Mouse (Mus musculus) spleen, adult 2 months (tissue): ENCODE data around the gene Tead4. TPM values are rescaled to one million over a fixed set of nuclear protein-coding genes. Genes with fewer than 3 reads are reported as not detected.

Source experiments
- DNase-seq, 2 experiments: peaks; one replicate each; pipeline versions ENCODE4 v3.0.0 to v3.0.0-alpha.2; 2012 to 2021; ENCODE audit warnings: low spot score in 2 of 2, low read depth in 1 of 2
- H3K27ac ChIP-seq: fragments of 200-500 bp; 2 replicates; pipeline ENCODE4 v1.5.1; 2012; ENCODE audit warnings: low read length, inconsistent platforms; ENCODE audit not compliant: insufficient read depth
- H3K27me3 ChIP-seq: fragments of 200-500 bp; 2 replicates; pipeline ENCODE4 v1.6.1; 2012; ENCODE audit warnings: mild to moderate bottlenecking, moderate library complexity, low read length, inconsistent platforms; ENCODE audit not compliant: control insufficient read depth, insufficient read depth
- H3K36me3 ChIP-seq: fragments of 200-500 bp; 2 replicates; pipeline ENCODE4 v1.6.1; 2012; ENCODE audit warnings: mild to moderate bottlenecking, low read length, inconsistent platforms; ENCODE audit not compliant: control insufficient read depth, insufficient read depth
- H3K4me1 ChIP-seq: fragments of 200-500 bp; 2 replicates; pipeline ENCODE4 v1.6.1; 2011; ENCODE audit warnings: inconsistent platforms; ENCODE audit not compliant: control insufficient read depth, insufficient read depth, insufficient read length
- H3K4me3 ChIP-seq: fragments of 200-500 bp; 2 replicates; pipeline ENCODE4 v1.5.1; 2011; ENCODE audit warnings: mild to moderate bottlenecking, inconsistent platforms; ENCODE audit not compliant: insufficient read depth, insufficient read length; ENCODE audit errors: extremely low read depth
- CTCF ChIP-seq: fragments of 200-500 bp; IDR thresholded peaks from 2 replicates; pipeline ENCODE4 v1.5.1; 2011; ENCODE audit warnings: mild to moderate bottlenecking, inconsistent platforms; ENCODE audit not compliant: insufficient read depth, insufficient read length, insufficient replicate concordance; ENCODE audit errors: extremely low read depth
- POLR2A ChIP-seq: fragments of 200-500 bp; IDR thresholded peaks from 2 replicates; pipeline ENCODE4 v1.6.1; 2011; ENCODE audit warnings: low read depth, low read length, inconsistent platforms
- WGBS: fragments of 180-500 bp; shearing (Covaris S2); methylation state at CpG from one replicate; pipeline ENCODE4 v1.1.7; 2018; 5-methylcytosine and 5-hydroxymethylcytosine counted together
- polyA plus RNA-seq: library from polyadenylated mRNA; depleted of rRNA; stranded (reverse); fragments of >200 nt; gene quantifications from 2 replicates; pipeline ENCODE4 v1.2.3, GENCODE M21; 2012

The Tead4 gene
- polyA plus RNA-seq, 1 experiment, result 0.67 TPM

DNA sequence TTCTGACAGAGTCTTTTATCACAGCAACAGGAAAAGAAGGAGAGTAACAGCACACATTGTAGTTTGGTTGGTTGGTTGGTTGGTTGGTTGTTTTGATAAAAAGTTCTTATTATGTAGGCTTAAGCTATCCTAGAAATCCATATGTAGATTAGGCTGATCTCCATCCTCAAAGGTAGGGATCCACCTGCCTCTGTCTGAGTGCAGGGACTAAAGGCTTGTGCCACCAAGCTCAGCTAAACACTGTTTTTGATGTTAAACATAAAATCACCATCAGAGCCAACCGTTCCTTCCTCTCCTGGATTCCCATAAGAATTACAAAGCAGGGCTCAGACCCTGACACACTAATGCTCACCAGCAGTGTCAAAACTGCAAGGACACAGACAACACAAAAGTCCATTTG, 39.1 kb downstream of the Tead4 start:
- no peak overlapping the region for H3K27ac ChIP-seq
- WGBS, result 97% methylated on average over 1 of the region's 1 CpGs
- no peaks in the 10 kb centered on the region for H3K4me1 ChIP-seq
- H3K4me3 ChIP-seq, result no peak overlapping the region
- TF ChIP-seq CTCF (no peak), POLR2A (no peak)
- DNase-seq, result no peak
- no peaks in the 10 kb centered on the region for H3K27me3 ChIP-seq
- no peaks in the 10 kb centered on the region for H3K36me3 ChIP-seq

DNA sequence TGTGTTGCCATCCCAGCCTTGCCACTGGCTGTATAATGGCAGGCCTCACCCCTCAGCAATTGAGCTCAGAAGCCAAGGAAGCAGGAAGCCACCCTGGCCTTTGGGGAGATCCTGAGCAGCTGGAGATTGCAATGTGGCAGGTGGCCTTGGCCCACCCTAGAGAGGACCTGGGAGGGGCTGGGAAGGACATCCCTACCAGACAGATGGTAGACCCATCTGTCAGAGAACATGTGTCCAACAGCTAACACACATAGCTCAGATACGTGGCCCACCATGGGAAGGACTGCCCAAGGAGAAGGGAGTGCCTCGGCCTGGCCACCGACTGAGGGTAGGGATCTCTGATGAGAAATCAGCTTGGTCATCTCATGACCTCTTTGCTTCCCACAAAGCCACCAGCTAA, 41.4 kb downstream of the Tead4 start:
- no peak overlapping the region for H3K27ac ChIP-seq
- no peak overlapping the region for H3K4me3 ChIP-seq
- TF ChIP-seq POLR2A, result no peak
- no peak for TF ChIP-seq CTCF
- H3K4me1 ChIP-seq, result no peaks in the 10 kb centered on the region
- H3K36me3 ChIP-seq, result no peaks in the 10 kb centered on the region
- no peaks in the 10 kb centered on the region for H3K27me3 ChIP-seq
- no peak for DNase-seq
- 88% methylated on average over 3 of the region's 3 CpGs for WGBS

DNA sequence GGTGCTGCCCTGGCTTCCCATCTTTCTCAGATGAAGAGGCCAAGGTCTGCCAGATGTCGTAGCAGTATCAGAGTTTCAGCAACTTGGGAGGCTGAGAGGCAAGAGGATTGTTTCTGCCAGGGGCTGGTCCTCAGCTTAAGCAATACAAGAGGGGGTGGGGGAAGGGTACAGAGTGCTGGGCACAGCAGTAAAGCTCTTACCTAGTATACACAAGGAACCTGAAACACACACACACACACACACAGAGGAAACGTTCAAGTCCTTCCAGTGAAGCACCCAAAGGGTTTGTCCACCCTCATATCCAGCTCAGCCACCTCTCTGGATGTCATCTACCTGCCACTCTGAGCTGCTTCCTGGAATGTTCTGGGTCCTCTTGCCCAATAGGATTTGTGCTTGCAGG, 44.7 kb downstream of the Tead4 start:
- H3K4me1 ChIP-seq, result no peaks in the 10 kb centered on the region
- DNase-seq, result no peak
- 75% methylated on average over 2 of the region's 2 CpGs for WGBS

DNA sequence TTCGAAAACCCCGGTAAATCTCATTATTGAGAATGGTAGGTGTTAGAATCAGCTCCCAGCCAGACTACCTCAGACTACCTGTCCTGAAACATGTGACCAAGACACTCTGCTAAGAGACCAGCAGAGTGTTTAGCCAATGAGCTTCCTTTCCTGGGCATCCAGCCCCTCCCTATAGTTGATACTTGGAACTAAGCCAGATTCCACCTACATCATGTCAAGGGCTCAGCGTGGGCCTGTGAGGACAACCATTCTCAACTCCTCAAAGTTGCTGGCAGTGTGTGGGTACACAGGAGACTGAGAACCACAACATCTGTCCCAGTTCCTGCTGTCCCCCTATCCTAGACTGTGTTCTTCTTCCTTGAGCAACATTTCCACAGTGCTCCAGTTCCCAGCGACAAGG, 45.3 kb downstream of the Tead4 start:
- Histone ChIP-seq H3K27ac (no peak overlapping the region), H3K4me3 (no peak overlapping the region), H3K36me3 (no peaks in the 10 kb centered on the region), H3K4me1 (no peaks in the 10 kb centered on the region), H3K27me3 (no peaks in the 10 kb centered on the region)
- TF ChIP-seq POLR2A (no peak), CTCF (no peak)
- no peak for DNase-seq
- WGBS, result 86% methylated on average over 4 of the region's 4 CpGs

More for the DNA sequence above, 44.7 kb downstream of the Tead4 start:
- no peak for TF ChIP-seq POLR2A
- no peak for TF ChIP-seq CTCF
- no peaks in the 10 kb centered on the region for H3K27me3 ChIP-seq
- no peak overlapping the region for H3K27ac ChIP-seq
- H3K4me3 ChIP-seq, result no peak overlapping the region
- H3K36me3 ChIP-seq, result no peaks in the 10 kb centered on the region

DNA sequence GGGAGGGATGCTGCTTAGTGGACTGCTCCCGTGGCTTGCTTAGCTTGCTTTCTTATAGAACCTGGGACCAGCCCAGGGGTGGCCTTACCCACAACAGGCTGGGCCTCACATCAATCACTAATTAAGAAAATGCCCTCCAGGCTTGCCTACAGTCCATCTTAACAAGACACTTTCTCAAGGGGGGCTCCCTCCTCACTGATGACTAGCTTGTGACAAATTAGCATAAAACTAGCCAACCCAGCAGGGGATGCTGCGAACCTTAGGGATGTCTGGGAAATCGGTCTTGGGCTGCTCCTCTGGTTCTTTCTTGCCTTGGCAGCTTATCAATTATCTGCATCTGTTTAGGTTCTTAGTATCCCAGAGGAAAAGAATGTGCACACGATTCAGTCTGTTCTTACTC, 46.1 kb downstream of the Tead4 start:
- TF ChIP-seq CTCF, result no peak
- no peak for TF ChIP-seq POLR2A
- WGBS, result 82% methylated on average over 4 of the region's 4 CpGs

DNA sequence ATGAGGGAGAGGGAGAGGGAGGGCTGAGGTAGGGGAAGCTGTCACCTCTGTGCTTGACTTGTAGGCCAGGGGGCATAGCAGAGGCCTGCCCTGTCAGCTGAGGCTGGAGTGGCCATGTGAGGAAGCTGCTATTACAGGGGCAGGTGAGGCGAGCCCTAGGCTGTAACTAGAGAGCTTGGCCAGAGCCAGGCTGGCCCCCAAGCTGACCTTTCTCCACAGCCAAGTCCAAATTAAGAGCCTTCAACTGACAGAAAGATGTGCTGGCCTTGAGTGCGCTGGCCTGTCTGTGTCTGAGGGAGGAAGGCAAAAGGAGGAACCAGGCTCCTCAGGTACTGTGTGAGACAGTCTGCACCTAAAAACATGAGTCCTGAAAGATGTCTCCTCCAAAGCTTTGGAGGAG, 47.5 kb downstream of the Tead4 start:
- H3K4me1 ChIP-seq, result no peaks in the 10 kb centered on the region
- H3K27me3 ChIP-seq, result no peaks in the 10 kb centered on the region
- H3K27ac ChIP-seq, result no peak overlapping the region
- H3K4me3 ChIP-seq, result no peak overlapping the region
- no peak for DNase-seq
- WGBS, result 85% methylated on average over 2 of the region's 2 CpGs
- no peaks in the 10 kb centered on the region for H3K36me3 ChIP-seq
- TF ChIP-seq CTCF (no peak), POLR2A (no peak)

More for the DNA sequence above, 46.1 kb downstream of the Tead4 start:
- H3K27me3 ChIP-seq, result no peaks in the 10 kb centered on the region
- H3K4me3 ChIP-seq, result no peak overlapping the region
- no peaks in the 10 kb centered on the region for H3K36me3 ChIP-seq
- no peak overlapping the region for H3K27ac ChIP-seq
- DNase-seq, result no peak
- H3K4me1 ChIP-seq, result no peaks in the 10 kb centered on the region

DNA sequence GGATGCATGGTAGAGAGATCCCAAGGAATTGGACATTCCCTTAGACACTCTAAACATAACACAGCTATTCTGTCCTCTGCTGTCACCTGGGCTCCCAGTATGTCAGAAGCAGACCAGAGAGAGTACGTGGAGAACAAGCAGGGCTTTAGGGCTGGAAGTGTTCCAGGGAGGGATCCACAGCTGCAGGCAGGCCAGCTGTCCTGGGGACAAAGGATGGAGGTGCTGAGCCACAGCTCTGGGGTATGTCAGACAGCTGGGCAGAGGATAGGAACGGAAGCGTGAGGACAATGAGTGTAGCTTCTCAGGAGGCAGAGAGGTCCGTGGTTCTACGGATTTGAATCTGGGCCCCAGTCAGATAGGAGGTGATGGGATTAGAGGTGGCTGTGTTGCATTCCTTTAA, 50.0 kb downstream of the Tead4 start:
- Histone ChIP-seq H3K36me3 (no peaks in the 10 kb centered on the region), H3K27me3 (no peaks in the 10 kb centered on the region), H3K4me3 (no peak overlapping the region), H3K4me1 (no peaks in the 10 kb centered on the region), H3K27ac (no peak overlapping the region)
- 92% methylated on average over 5 of the region's 5 CpGs for WGBS
- TF ChIP-seq CTCF (no peak), POLR2A (no peak)
- no peak for DNase-seq
